9 mouse cellular contexts compared by ENCODE assay signal in the genomic region with DNA sequence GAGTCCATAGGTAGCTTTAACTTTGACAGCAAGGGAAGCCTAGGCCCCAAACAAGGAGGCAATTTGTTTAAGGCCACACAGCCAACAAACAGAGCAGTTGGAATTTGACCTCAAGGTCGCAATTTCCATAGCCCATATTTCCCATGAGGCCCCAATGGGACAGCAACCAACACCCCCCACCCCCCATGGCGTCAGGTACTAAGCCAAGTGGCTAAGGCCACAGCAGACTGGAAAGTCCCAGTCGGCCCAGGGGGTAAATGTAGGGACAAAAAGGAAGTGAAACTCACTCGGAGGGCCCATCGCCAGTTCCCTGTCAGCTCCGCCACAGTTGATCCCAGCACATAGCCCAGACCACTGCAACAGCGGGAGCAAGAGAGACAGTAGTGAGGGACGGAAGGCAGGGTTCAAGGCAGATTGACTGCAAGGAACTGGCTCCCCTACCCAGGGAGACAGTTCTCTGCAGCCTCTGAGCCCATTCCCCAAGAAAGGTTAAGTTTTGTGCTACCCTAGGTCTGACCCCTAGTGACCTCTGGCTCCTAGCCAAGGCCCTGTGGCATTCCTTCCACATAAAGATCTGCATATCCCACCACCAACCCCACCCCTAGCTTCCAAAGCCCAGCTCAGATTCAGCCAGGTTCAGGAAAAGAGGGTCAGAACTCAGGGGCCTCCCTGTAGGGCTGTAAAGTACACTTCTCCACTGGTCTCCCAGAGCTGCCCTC. TPM values are rescaled to one million over a fixed set of nuclear protein-coding genes. Genes with fewer than 3 reads are reported as not detected.
DNase-seq lines count a peak whose midpoint lies in the region; ATAC-seq and TF ChIP-seq lines count a peak whose summit lies in the region.
"Had no signal": no experiment of that assay in that cellular context is flagged by ENCODE, and none has a peak within 500 bp of the region (broad histone marks: within the 10 kb centered on the region; RNA-seq: fewer than 3 reads in every experiment).

No protein-coding gene starts in this region.

- no peaks in the 10 kb centered on the region for H3K27me3 ChIP-seq in heart, adult 2 months (ENCODE audit: control insufficient read depth, insufficient read depth, low read length)
- no peaks in the 10 kb centered on the region for H3K27me3 ChIP-seq in liver, embryonic 13.5 days
- no peaks in the 10 kb centered on the region for H3K27me3 ChIP-seq in splenic B cell, adult 2 months (ENCODE audit: control insufficient read depth, insufficient read depth, low read length, poor library complexity, severe bottlenecking)
- H3K27me3 ChIP-seq: lung, embryonic 15.5 days had no signal

- H3K36me3 ChIP-seq in heart, adult 2 months (ENCODE audit: control insufficient read depth, insufficient read depth, low read length), result no peaks in the 10 kb centered on the region
- no peaks in the 10 kb centered on the region for H3K36me3 ChIP-seq in liver, embryonic 13.5 days
- no peaks in the 10 kb centered on the region for H3K36me3 ChIP-seq in splenic B cell, adult 2 months (ENCODE audit: control insufficient read depth, insufficient read depth, low read length, poor library complexity, severe bottlenecking)
- H3K36me3 ChIP-seq: lung, embryonic 15.5 days had no signal

- no peak overlapping the region for H3K27ac ChIP-seq in heart, adult 2 months
- H3K27ac ChIP-seq in liver, embryonic 13.5 days, result no peak overlapping the region
- H3K27ac ChIP-seq: lung, embryonic 15.5 days had no signal

- no peak overlapping the region for H3K4me2 ChIP-seq in liver, embryonic 13.5 days
- H3K4me2 ChIP-seq: lung, embryonic 15.5 days had no signal

- 43% methylated on average over 8 of the region's 8 CpGs for WGBS in heart, adult 2 months
- WGBS in liver, embryonic 13.5 days (ENCODE audit: insufficient replicate concordance), result 55% methylated on average over 8 of the region's 8 CpGs

- H3K79me2 ChIP-seq in heart, adult 2 months (replicated peaks; ENCODE audit: control insufficient read depth, insufficient read depth, low read length), result no peaks in the 10 kb centered on the region

- no peak for TF ChIP-seq EP300 in heart, adult 2 months (IDR thresholded peaks at IDR 0.05; ENCODE audit: insufficient read depth, low read depth, low read length)

- H3K9ac ChIP-seq in heart, adult 2 months (ENCODE audit: low read depth, low read length), result no peak overlapping the region
- H3K9ac ChIP-seq in liver, embryonic 13.5 days, result no peak overlapping the region
- H3K9ac ChIP-seq: lung, embryonic 15.5 days had no signal

- DNase-seq in testis, postnatal 10 days (ENCODE audit: low spot score), result peak; percentile 65
- no peak for DNase-seq in testis, postnatal 14 days (ENCODE audit: low spot score)
- DNase-seq in heart, adult 2 months, result peak; percentile 65 to 75
- no peak for DNase-seq in liver, embryonic 13.5 days
- DNase-seq in splenic B cell, adult 2 months (ENCODE audit: low read depth, low spot score), result peak; percentile 83
- DNase-seq in embryo, embryonic 10.5 days (ENCODE audit: low spot score), result no peak
- no peak for DNase-seq in cerebellum, postnatal 25 days
- DNase-seq in cerebellum, adult 9-11 months, result no peak

- no peak for TF ChIP-seq POLR2A in heart, adult 2 months (IDR thresholded peaks at IDR 0.05; ENCODE audit: insufficient read depth, low read depth, low read length)

- no peak for TF ChIP-seq CTCF in heart, adult 2 months (IDR thresholded peaks at IDR 0.05)

- intact Hi-C loops in heart, adult 2 months (cut with DNase I), result loop anchor here (5.0 kb wide), 1 partner anchor 46 kb away; no protein-coding TSS in a partner anchor

- H3K4me3 ChIP-seq in heart, adult 2 months, result no peak overlapping the region
- no peak overlapping the region for H3K4me3 ChIP-seq in liver, embryonic 13.5 days (replicated peaks)
- H3K4me3 ChIP-seq: lung, embryonic 15.5 days had no signal

- 0 out of 2 replicates have a peak, but pooled peaks have one; percentile 43 for ATAC-seq in liver, embryonic 13.5 days (ENCODE audit: low read depth)

- H3K9me3 ChIP-seq in liver, embryonic 13.5 days (replicated peaks), result no peaks in the 10 kb centered on the region
- H3K9me3 ChIP-seq: lung, embryonic 15.5 days had no signal

- peaks cover 7% of the 10 kb centered on the region for H3K4me1 ChIP-seq in heart, adult 2 months (ENCODE audit: control insufficient read depth, insufficient read depth, low read length)
- peaks cover 15% of the 10 kb centered on the region for H3K4me1 ChIP-seq in liver, embryonic 13.5 days (replicated peaks)
- H3K4me1 ChIP-seq: lung, embryonic 15.5 days had no signal

RNA-seq across cellular contexts. Expression of gene Spns3, which starts 12.1 kb away (rescaled TPM):
- total RNA-seq in heart, adult 2 months (2021), result not detected
- polyA plus RNA-seq in heart, adult 2 months (2012; rRNA removed), result 0.20 and 0.31 TPM in 2 replicates
- polyA plus RNA-seq in liver, embryonic 13.5 days (2015; fragmentation: Nextera tagmentation; extraction: Ambion mirVana), result 1.5 and 2.0 TPM in 2 replicates

RNA-seq across cellular contexts. Expression of gene Spns2, which starts 48.5 kb away (rescaled TPM):
- total RNA-seq in heart, adult 2 months (2021), result 1 to 10 TPM; 6.1 to 7.9 TPM
- polyA plus RNA-seq in heart, adult 2 months (2012; rRNA removed), result 13.8 and 18.1 TPM in 2 replicates
- polyA plus RNA-seq in liver, embryonic 13.5 days (2015; fragmentation: Nextera tagmentation; extraction: Ambion mirVana), result 4.3 and 5.5 TPM in 2 replicates

Comparison
In these comparisons a context has a peak if more than half of its experiments do, and no peak if none do; other contexts are left out.
1. DNase-seq: peak in testis, postnatal 10 days (single experiment), heart, adult 2 months (2 of 2) and splenic B cell, adult 2 months (single experiment); none in testis, postnatal 14 days (single experiment), liver, embryonic 13.5 days (single experiment), embryo, embryonic 10.5 days (single experiment), cerebellum, postnatal 25 days (0 of 2) and cerebellum, adult 9-11 months (single experiment).